In the genomic region with DNA sequence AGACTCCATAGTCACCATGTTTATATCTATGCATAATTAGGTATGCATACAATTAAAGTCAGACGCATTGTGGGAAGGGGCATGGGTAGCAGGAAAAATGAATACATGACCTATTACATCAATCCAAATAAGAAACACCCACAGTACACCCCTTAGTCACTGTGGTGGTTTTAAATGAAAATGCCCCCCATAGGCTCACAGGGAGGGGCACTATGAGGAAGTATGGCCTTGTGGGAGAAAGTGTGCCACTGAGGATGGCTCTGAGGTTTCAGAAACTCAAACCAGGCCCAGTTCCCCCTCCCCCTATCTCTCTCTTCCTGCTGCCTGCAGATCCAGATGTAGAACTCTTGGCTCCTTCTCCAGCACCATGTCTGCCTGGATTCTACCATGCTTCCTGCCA, we compare ENCODE assay signal across 41 mouse cellular contexts. TPM values are rescaled to one million over a fixed set of nuclear protein-coding genes. Genes with fewer than 3 reads are reported as not detected.
"Had no signal": no experiment of that assay in that cellular context is flagged by ENCODE, and none has a peak within 500 bp of the region (broad histone marks: within the 10 kb centered on the region; RNA-seq: fewer than 3 reads in every experiment).

No protein-coding gene starts in this region.

- H3K9ac ChIP-seq: heart, embryonic 13.5 days; heart, embryonic 15.5 days; hindbrain, embryonic 13.5 days; hindbrain, embryonic 15.5 days; kidney, embryonic 15.5 days; limb, embryonic 13.5 days; limb, embryonic 15.5 days; liver, embryonic 12.5 days had no signal

- H3K9me3 ChIP-seq: heart, embryonic 13.5 days; heart, embryonic 15.5 days; hindbrain, embryonic 13.5 days; hindbrain, embryonic 15.5 days; kidney, embryonic 15.5 days; limb, embryonic 13.5 days; limb, embryonic 15.5 days; liver, embryonic 12.5 days had no signal

- H3K36me3 ChIP-seq: heart, embryonic 13.5 days; heart, embryonic 15.5 days; hindbrain, embryonic 13.5 days; hindbrain, embryonic 15.5 days; kidney, embryonic 15.5 days; limb, embryonic 13.5 days; limb, embryonic 15.5 days; liver, embryonic 12.5 days had no signal

- H3K27ac ChIP-seq: gastrocnemius, adult 2 months; heart, adult 2 months; heart, embryonic 13.5 days; heart, embryonic 15.5 days; hindbrain, embryonic 13.5 days; hindbrain, embryonic 15.5 days; hindbrain, postnatal 0 days; kidney, embryonic 15.5 days; kidney, postnatal 0 days; limb, embryonic 13.5 days; limb, embryonic 15.5 days; liver, embryonic 12.5 days had no signal

- DNase-seq: gastrocnemius, adult 2 months; gastrocnemius, postnatal 10 days; gastrocnemius, postnatal 25 days; heart, adult 11 months; heart, adult 2 months; heart, postnatal 14 days; heart, postnatal 36 days; kidney, adult 11 months; kidney, adult 2 months; kidney, adult 9 months; kidney, postnatal 14 days; kidney, postnatal 36 days; layer of hippocampus, adult 9-11 months; layer of hippocampus, postnatal 36 days; left cerebral cortex, postnatal 4 days had no signal

- H3K4me3 ChIP-seq: gastrocnemius, adult 2 months; heart, adult 2 months; heart, embryonic 13.5 days; heart, embryonic 15.5 days; hindbrain, embryonic 13.5 days; hindbrain, embryonic 15.5 days; kidney, embryonic 15.5 days; limb, embryonic 13.5 days; limb, embryonic 15.5 days; liver, embryonic 12.5 days had no signal

- H3K4me1 ChIP-seq: heart, embryonic 15.5 days; hindbrain, embryonic 13.5 days; hindbrain, embryonic 15.5 days; kidney, embryonic 15.5 days; limb, embryonic 13.5 days had no signal

- H3K4me2 ChIP-seq: heart, embryonic 11.5 days; heart, embryonic 13.5 days; heart, embryonic 15.5 days; hindbrain, embryonic 13.5 days; hindbrain, embryonic 15.5 days; kidney, embryonic 15.5 days; limb, embryonic 13.5 days; limb, embryonic 15.5 days; liver, embryonic 12.5 days had no signal

- ATAC-seq: hindbrain, postnatal 0 days; intestine, embryonic 16.5 days; liver, embryonic 12.5 days had no signal

- H3K27me3 ChIP-seq: hindbrain, embryonic 15.5 days; limb, embryonic 13.5 days; limb, embryonic 15.5 days had no signal

RNA-seq across cellular contexts. Expression of a gene that starts 2.5 kb away (rescaled TPM):
- total RNA-seq: gastrocnemius, adult 2 months; gastrocnemius, postnatal 10 days; gastrocnemius, postnatal 25 days; gastrocnemius, postnatal 4 days; heart, adult 2 months; heart, postnatal 14 days; heart, postnatal 36 days; hematopoietic stem cell, adult 5-6 weeks; hindbrain, postnatal 0 days; layer of hippocampus, adult 18-20 months; layer of hippocampus, postnatal 36 days; left cerebral cortex, postnatal 10 days; left cerebral cortex, postnatal 25 days; left cerebral cortex, postnatal 4 days; liver, adult 2 months had no signal
- polyA plus RNA-seq: heart, embryonic 11.5 days; heart, embryonic 13.5 days; heart, embryonic 15.5 days; heart, postnatal 0 days; hindbrain, embryonic 11.5 days; hindbrain, embryonic 13.5 days; hindbrain, embryonic 15.5 days; hindbrain, postnatal 0 days; kidney, adult 2 months; kidney, embryonic 15.5 days; kidney, postnatal 0 days; limb, embryonic 11.5 days; limb, embryonic 15.5 days; liver, embryonic 12.5 days had no signal

RNA-seq across cellular contexts. Expression of a gene that starts 14.2 kb away (rescaled TPM):
- total RNA-seq: gastrocnemius, adult 2 months; gastrocnemius, postnatal 10 days; gastrocnemius, postnatal 25 days; gastrocnemius, postnatal 4 days; heart, adult 2 months; heart, postnatal 14 days; heart, postnatal 36 days; hematopoietic stem cell, adult 5-6 weeks; hindbrain, postnatal 0 days; layer of hippocampus, adult 18-20 months; layer of hippocampus, adult 8-10 months; layer of hippocampus, postnatal 14 days; layer of hippocampus, postnatal 36 days; left cerebral cortex, adult 18-20 months; left cerebral cortex, adult 8-10 months; left cerebral cortex, postnatal 10 days; left cerebral cortex, postnatal 25 days; left cerebral cortex, postnatal 4 days; liver, adult 2 months had no signal
- polyA plus RNA-seq: heart, adult 2 months; heart, embryonic 11.5 days; heart, embryonic 13.5 days; heart, embryonic 15.5 days; heart, postnatal 0 days; hindbrain, embryonic 11.5 days; hindbrain, embryonic 13.5 days; hindbrain, embryonic 15.5 days; hindbrain, postnatal 0 days; intestine, embryonic 14.5 days; intestine, embryonic 16.5 days; kidney, adult 2 months; kidney, embryonic 15.5 days; kidney, postnatal 0 days; limb, embryonic 11.5 days; limb, embryonic 13.5 days; limb, embryonic 15.5 days; liver, adult 2 months; liver, embryonic 12.5 days had no signal

RNA-seq across cellular contexts. Expression of a gene that starts 20.8 kb away (rescaled TPM):
- total RNA-seq: gastrocnemius, adult 2 months; gastrocnemius, postnatal 10 days; gastrocnemius, postnatal 25 days; gastrocnemius, postnatal 4 days; heart, adult 2 months; heart, postnatal 14 days; heart, postnatal 36 days; hematopoietic stem cell, adult 5-6 weeks; hindbrain, postnatal 0 days; layer of hippocampus, adult 18-20 months; layer of hippocampus, adult 8-10 months; layer of hippocampus, postnatal 14 days; layer of hippocampus, postnatal 36 days; left cerebral cortex, adult 18-20 months; left cerebral cortex, adult 8-10 months; left cerebral cortex, postnatal 10 days; left cerebral cortex, postnatal 25 days; left cerebral cortex, postnatal 4 days; liver, adult 2 months had no signal
- polyA plus RNA-seq: heart, embryonic 11.5 days; heart, embryonic 13.5 days; heart, embryonic 15.5 days; heart, postnatal 0 days; hindbrain, embryonic 11.5 days; hindbrain, embryonic 13.5 days; hindbrain, embryonic 15.5 days; hindbrain, postnatal 0 days; intestine, embryonic 14.5 days; kidney, adult 2 months; kidney, embryonic 15.5 days; kidney, postnatal 0 days; limb, embryonic 11.5 days; limb, embryonic 13.5 days; limb, embryonic 15.5 days; liver, adult 2 months; liver, embryonic 12.5 days had no signal

RNA-seq across cellular contexts. Expression of a gene that starts 52.4 kb away (rescaled TPM):
- total RNA-seq: gastrocnemius, adult 2 months; gastrocnemius, postnatal 25 days; heart, adult 2 months; heart, postnatal 14 days; heart, postnatal 36 days; hematopoietic stem cell, adult 5-6 weeks; liver, adult 2 months had no signal
- polyA plus RNA-seq: heart, embryonic 11.5 days; liver, adult 2 months had no signal
